Mouse (Mus musculus): ENCODE measurements around the gene Vmn2r99. TPM values are rescaled to one million over a fixed set of nuclear protein-coding genes. Genes with fewer than 3 reads are reported as not detected.

Gene Vmn2r99
- not detected in 2 replicates for polyA plus RNA-seq (2015; fragmentation: Nextera tagmentation; extraction: Ambion mirVana)

GRCm38 (mm10) chr17:19361649-19362048 lies at the start of gene Vmn2r99:
TSS of gene Vmn2r99 (plus strand) at chr17:19361949.
- H3K4me1 ChIP-seq: no peaks in the 10 kb centered on the region
- no peaks in the 10 kb centered on the region for H3K9me3 ChIP-seq (replicated peaks)
- H3K9ac ChIP-seq (replicated peaks): no peak within 1 kb of the TSS
- ATAC-seq (ENCODE audit: low FRiP score): no peak
- no peak within 1 kb of the TSS for H3K4me2 ChIP-seq
- H3K27ac ChIP-seq (replicated peaks): no peak within 1 kb of the TSS
- H3K27me3 ChIP-seq (replicated peaks): no peaks in the 10 kb centered on the region
- no peak within 1 kb of the TSS for H3K4me3 ChIP-seq (replicated peaks)
- H3K36me3 ChIP-seq: no peaks in the 10 kb centered on the region

- no peaks in the 10 kb centered on the region for H3K36me3 ChIP-seq
- H3K4me3 ChIP-seq (replicated peaks): no peak overlapping the region
- 95% methylated on average over 3 of the region's 3 CpGs for WGBS
- no peaks in the 10 kb centered on the region for H3K27me3 ChIP-seq (replicated peaks)
- no peaks in the 10 kb centered on the region for H3K4me1 ChIP-seq
- H3K4me2 ChIP-seq: no peak overlapping the region
- ATAC-seq (ENCODE audit: low FRiP score): no peak
- no peak overlapping the region for H3K27ac ChIP-seq (replicated peaks)
- no peak overlapping the region for H3K9ac ChIP-seq (replicated peaks)
- H3K9me3 ChIP-seq (replicated peaks): peaks cover 7% of the 10 kb centered on the region; the same call in 1 of the 2 replicates
Observed at GRCm38 (mm10) chr17:19437623-19438022, 75.9 kb downstream of the Vmn2r99 start.

GRCm38 (mm10) chr17:19444932-19445331 lies 83.2 kb downstream of the Vmn2r99 start:
- Histone ChIP-seq H3K27me3 (replicated peaks) (no peaks in the 10 kb centered on the region), H3K9ac (replicated peaks) (no peak overlapping the region), H3K9me3 (replicated peaks) (0 out of 2 replicates have a peak, but pooled peaks cover 4% of the 10 kb centered on the region), H3K4me1 (no peaks in the 10 kb centered on the region), H3K4me3 (replicated peaks) (no peak overlapping the region), H3K27ac (replicated peaks) (no peak overlapping the region), H3K4me2 (no peak overlapping the region), H3K36me3 (no peaks in the 10 kb centered on the region)
- no peak for ATAC-seq (ENCODE audit: low FRiP score)
- 91% methylated on average over 1 of the region's 1 CpGs for WGBS

Other genes starting within 250 kb of the Vmn2r99 start
- gene Vmn2r100, start 142.8 kb downstream of the Vmn2r99 start, polyA plus RNA-seq (2015; fragmentation: Nextera tagmentation; extraction: Ambion mirVana): not detected in 2 replicates
- not detected in 2 replicates for gene Vmn2r101, start 215.3 kb downstream of the Vmn2r99 start, polyA plus RNA-seq (2015; fragmentation: Nextera tagmentation; extraction: Ambion mirVana)